Mouse (Mus musculus): Measurements from ENCODE around the gene Slc39a11.

Slc39a11 gene

GRCm38 (mm10) chr11:113212390-113213025 lies 437.4 kb downstream of the Slc39a11 start:
- DNase-seq: no peak

- no peak for DNase-seq
Measured at GRCm38 (mm10) chr11:113209220-113209878, 440.5 kb downstream of the Slc39a11 start.

- DNase-seq: no peak
Measured at GRCm38 (mm10) chr11:113208521-113209072, 441.3 kb downstream of the Slc39a11 start.

- DNase-seq: no peak
Measured at GRCm38 (mm10) chr11:113207966-113208365, 441.9 kb downstream of the Slc39a11 start.

- DNase-seq: no peak
Measured at GRCm38 (mm10) chr11:113206099-113206498, 443.8 kb downstream of the Slc39a11 start.

GRCm38 (mm10) chr11:113203008-113203407 lies 446.9 kb downstream of the Slc39a11 start:
- no peak for DNase-seq

- DNase-seq: peak; percentile 91
Measured at GRCm38 (mm10) chr11:113201470-113201997, 448.3 kb downstream of the Slc39a11 start.

GRCm38 (mm10) chr11:113200901-113201300 lies 449.0 kb downstream of the Slc39a11 start:
- no peak for DNase-seq

GRCm38 (mm10) chr11:113198586-113198985 lies 451.3 kb downstream of the Slc39a11 start:
- DNase-seq: no peak

- DNase-seq: no peak
Measured at GRCm38 (mm10) chr11:113197624-113198023, 452.3 kb downstream of the Slc39a11 start.

- DNase-seq: no peak
Measured at GRCm38 (mm10) chr11:113196234-113197007, 453.5 kb downstream of the Slc39a11 start.
